Mouse (Mus musculus) kidney, embryonic 15.5 days (tissue): ENCODE results near the gene Pex5. TPM values are rescaled to one million over a fixed set of nuclear protein-coding genes. Genes with fewer than 3 reads are reported as not detected.

Source experiments
- ATAC-seq: fragments of 200-750 bp; cut with Nextera tagmentation; replicated peaks from 2 replicates; pipeline ENCODE4 v1.8.0; 2017; ENCODE audit warnings: moderate TSS enrichment; ENCODE audit not compliant: low FRiP score
- H3K27ac ChIP-seq: fragments of 300-500 bp; sonication (generic); 2 replicates; pipeline ENCODE4 v1.5.1; 2015; ENCODE audit warnings: mild to moderate bottlenecking, inconsistent platforms
- H3K27me3 ChIP-seq: fragments of 300-500 bp; sonication (generic); 2 replicates; pipeline ENCODE4 v1.6.1; 2015; ENCODE audit warnings: inconsistent platforms
- H3K36me3 ChIP-seq: fragments of 300-500 bp; sonication (generic); 2 replicates; pipeline ENCODE4 v1.6.1; 2015; ENCODE audit warnings: inconsistent platforms
- H3K4me1 ChIP-seq: fragments of 300-500 bp; sonication (generic); 2 replicates; pipeline ENCODE4 v1.6.1; 2015; ENCODE audit warnings: inconsistent platforms
- H3K4me2 ChIP-seq: fragments of 300-500 bp; sonication (generic); 2 replicates; pipeline ENCODE4 v1.6.1; 2015; ENCODE audit warnings: moderate library complexity, mild to moderate bottlenecking, inconsistent platforms
- H3K4me3 ChIP-seq: fragments of 300-500 bp; sonication (generic); replicated peaks from 2 replicates; pipeline ENCODE4 v1.5.1; 2015; ENCODE audit warnings: mild to moderate bottlenecking, inconsistent platforms
- H3K9ac ChIP-seq: fragments of 300-500 bp; sonication (generic); 2 replicates; pipeline ENCODE4 v1.6.1; 2015; ENCODE audit warnings: mild to moderate bottlenecking, inconsistent platforms
- H3K9me3 ChIP-seq: fragments of 300-500 bp; sonication (generic); replicated peaks from 2 replicates; pipeline ENCODE4 v1.6.1; 2016; ENCODE audit warnings: inconsistent platforms
- WGBS: fragments of 180-500 bp; shearing (Covaris S2); methylation state at CpG from one replicate; pipeline ENCODE4 v1.1.7; 2015; ENCODE audit warnings: mixed read lengths; 5-methylcytosine and 5-hydroxymethylcytosine counted together
- polyA plus RNA-seq: library from polyadenylated mRNA; unstranded; fragments of >200 nt; fragmentation: Nextera tagmentation; extraction: Ambion mirVana; gene quantifications from 2 replicates; pipeline ENCODE4 v1.2.1, GENCODE M21; 2015

Pex5 gene
- polyA plus RNA-seq, 1 experiment from 2014 or later, result 46.4 TPM

GRCm38 (mm10) chr6:124446459-124446858 lies 31.6 kb upstream of the Pex5 start:
- no peaks in the 10 kb centered on the region for H3K4me1 ChIP-seq
- no peaks in the 10 kb centered on the region for H3K36me3 ChIP-seq
- 97% methylated on average over 9 of the region's 9 CpGs for WGBS
- no peaks in the 10 kb centered on the region for H3K9me3 ChIP-seq
- no peak for ATAC-seq
- H3K4me2 ChIP-seq, result no peak overlapping the region
- H3K27me3 ChIP-seq, result no peaks in the 10 kb centered on the region
- H3K27ac ChIP-seq, result no peak overlapping the region
- no peak overlapping the region for H3K4me3 ChIP-seq
- no peak overlapping the region for H3K9ac ChIP-seq

- ATAC-seq, result no peak
- Histone ChIP-seq H3K4me3 (no peak overlapping the region), H3K36me3 (no peaks in the 10 kb centered on the region), H3K4me1 (no peaks in the 10 kb centered on the region), H3K9me3 (no peaks in the 10 kb centered on the region), H3K27me3 (no peaks in the 10 kb centered on the region), H3K27ac (no peak overlapping the region), H3K9ac (no peak overlapping the region), H3K4me2 (no peak overlapping the region)
- WGBS, result 92% methylated on average over 2 of the region's 2 CpGs
Observed at GRCm38 (mm10) chr6:124446024-124446423, 31.2 kb upstream of the Pex5 start.

- no peak for ATAC-seq
- Histone ChIP-seq H3K27me3 (no peaks in the 10 kb centered on the region), H3K4me3 (no peak overlapping the region), H3K9me3 (no peaks in the 10 kb centered on the region), H3K36me3 (no peaks in the 10 kb centered on the region), H3K4me1 (no peaks in the 10 kb centered on the region), H3K4me2 (no peak overlapping the region), H3K9ac (no peak overlapping the region), H3K27ac (no peak overlapping the region)
- WGBS, result 77% methylated on average over 2 of the region's 2 CpGs
Observed at GRCm38 (mm10) chr6:124443338-124443737, 28.5 kb upstream of the Pex5 start.

GRCm38 (mm10) chr6:124436245-124436644 lies 21.4 kb upstream of the Pex5 start:
- Histone ChIP-seq H3K27me3 (no peaks in the 10 kb centered on the region), H3K27ac (no peak overlapping the region), H3K9me3 (no peaks in the 10 kb centered on the region), H3K4me1 (0 out of 2 replicates have a peak, but pooled peaks cover 1% of the 10 kb centered on the region), H3K36me3 (no peaks in the 10 kb centered on the region), H3K9ac (no peak overlapping the region), H3K4me3 (no peak overlapping the region), H3K4me2 (no peak overlapping the region)
- ATAC-seq, result no peak
- WGBS, result 82% methylated on average over 7 of the region's 7 CpGs

- ATAC-seq, result no peak
- Histone ChIP-seq H3K4me1 (0 out of 2 replicates have a peak, but pooled peaks cover 3% of the 10 kb centered on the region), H3K9me3 (no peaks in the 10 kb centered on the region), H3K27ac (no peak overlapping the region), H3K36me3 (no peaks in the 10 kb centered on the region), H3K4me3 (no peak overlapping the region), H3K9ac (no peak overlapping the region), H3K4me2 (no peak overlapping the region), H3K27me3 (no peaks in the 10 kb centered on the region)
- WGBS, result 70% methylated on average over 5 of the region's 5 CpGs
Observed at GRCm38 (mm10) chr6:124435173-124435572, 20.3 kb upstream of the Pex5 start.

GRCm38 (mm10) chr6:124433688-124434324 lies 18.9 kb upstream of the Pex5 start:
- 0 out of 2 replicates have a peak, but pooled peaks cover 3% of the 10 kb centered on the region for H3K4me1 ChIP-seq
- 87% methylated on average over 8 of the region's 8 CpGs for WGBS
- no peaks in the 10 kb centered on the region for H3K9me3 ChIP-seq
- no peak overlapping the region for H3K4me2 ChIP-seq
- no peak overlapping the region for H3K9ac ChIP-seq
- no peak overlapping the region for H3K27ac ChIP-seq
- H3K27me3 ChIP-seq, result no peaks in the 10 kb centered on the region
- ATAC-seq, result no peak
- H3K4me3 ChIP-seq, result no peak overlapping the region
- H3K36me3 ChIP-seq, result no peaks in the 10 kb centered on the region

GRCm38 (mm10) chr6:124430784-124431495 lies 16.1 kb upstream of the Pex5 start:
- no peak overlapping the region for H3K9ac ChIP-seq
- 55% methylated on average over 8 of the region's 8 CpGs for WGBS
- H3K27me3 ChIP-seq, result no peaks in the 10 kb centered on the region
- no peak overlapping the region for H3K4me2 ChIP-seq
- 0 out of 2 replicates have a peak, but pooled peaks cover 3% of the 10 kb centered on the region for H3K4me1 ChIP-seq
- no peak overlapping the region for H3K4me3 ChIP-seq
- no peak overlapping the region for H3K27ac ChIP-seq
- no peak; the same call in 1 of the 2 replicates for ATAC-seq
- H3K36me3 ChIP-seq, result no peaks in the 10 kb centered on the region
- H3K9me3 ChIP-seq, result no peaks in the 10 kb centered on the region

- 0 out of 2 replicates have a peak, but pooled peaks cover 3% of the 10 kb centered on the region for H3K4me1 ChIP-seq
- no peak for ATAC-seq
- WGBS, result 76% methylated on average over 3 of the region's 3 CpGs
- H3K9ac ChIP-seq, result no peak overlapping the region
- H3K27me3 ChIP-seq, result no peaks in the 10 kb centered on the region
- H3K4me3 ChIP-seq, result no peak overlapping the region
- no peaks in the 10 kb centered on the region for H3K36me3 ChIP-seq
- no peak overlapping the region for H3K27ac ChIP-seq
- no peaks in the 10 kb centered on the region for H3K9me3 ChIP-seq
- no peak overlapping the region for H3K4me2 ChIP-seq
Observed at GRCm38 (mm10) chr6:124430379-124430778, 15.5 kb upstream of the Pex5 start.

GRCm38 (mm10) chr6:124427791-124428576 lies 13.1 kb upstream of the Pex5 start:
- H3K9ac ChIP-seq, result no peak overlapping the region
- no peak overlapping the region for H3K4me3 ChIP-seq
- no peak overlapping the region for H3K4me2 ChIP-seq
- no peaks in the 10 kb centered on the region for H3K36me3 ChIP-seq
- no peaks in the 10 kb centered on the region for H3K9me3 ChIP-seq
- 0 out of 2 replicates have a peak, but pooled peaks cover 3% of the 10 kb centered on the region for H3K4me1 ChIP-seq
- WGBS, result 40% methylated on average over 5 of the region's 6 CpGs
- no peaks in the 10 kb centered on the region for H3K27me3 ChIP-seq
- no peak overlapping the region for H3K27ac ChIP-seq
- ATAC-seq, result peak; percentile 48

- Histone ChIP-seq H3K36me3 (no peaks in the 10 kb centered on the region), H3K4me3 (no peak overlapping the region), H3K4me2 (no peak overlapping the region), H3K4me1 (0 out of 2 replicates have a peak, but pooled peaks cover 3% of the 10 kb centered on the region), H3K27me3 (no peaks in the 10 kb centered on the region), H3K27ac (no peak overlapping the region), H3K9me3 (no peaks in the 10 kb centered on the region), H3K9ac (no peak overlapping the region)
- no peak for ATAC-seq
- WGBS, result 83% methylated on average over 7 of the region's 7 CpGs
Observed at GRCm38 (mm10) chr6:124427289-124427688, 12.4 kb upstream of the Pex5 start.

GRCm38 (mm10) chr6:124426604-124427003 lies 11.7 kb upstream of the Pex5 start:
- no peak overlapping the region for H3K4me2 ChIP-seq
- H3K9me3 ChIP-seq, result no peaks in the 10 kb centered on the region
- no peak overlapping the region for H3K9ac ChIP-seq
- ATAC-seq, result no peak
- no peaks in the 10 kb centered on the region for H3K36me3 ChIP-seq
- no peak overlapping the region for H3K4me3 ChIP-seq
- no peaks in the 10 kb centered on the region for H3K27me3 ChIP-seq
- 0 out of 2 replicates have a peak, but pooled peaks cover 3% of the 10 kb centered on the region for H3K4me1 ChIP-seq
- no peak overlapping the region for H3K27ac ChIP-seq
- 58% methylated on average over 3 of the region's 3 CpGs for WGBS

- Histone ChIP-seq H3K36me3 (no peaks in the 10 kb centered on the region), H3K4me3 (no peak overlapping the region), H3K9ac (no peak overlapping the region), H3K27me3 (no peaks in the 10 kb centered on the region), H3K4me2 (no peak overlapping the region), H3K9me3 (no peaks in the 10 kb centered on the region), H3K4me1 (no peaks in the 10 kb centered on the region), H3K27ac (no peak overlapping the region)
- 80% methylated on average over 6 of the region's 6 CpGs for WGBS
- no peak for ATAC-seq
Observed at GRCm38 (mm10) chr6:124425523-124425922, 10.7 kb upstream of the Pex5 start.
